Mouse (Mus musculus) liver, adult (tissue): Measurements from ENCODE around the gene Ifna5.
"Not testable (repeated sequence)": the region's sequence is repeated elsewhere in the genome, so short reads cannot be mapped to it uniquely, and the experiment has no call there.

Experiments used
- GATA4 ChIP-seq: IDR thresholded peaks from 2 replicates; pipeline ENCODE4 v1.6.1; 2014; ENCODE audit warnings: mild to moderate bottlenecking, low read length; ENCODE audit not compliant: insufficient replicate concordance

Gene Ifna5

GRCm38 (mm10) chr4:88835225-88835624 lies at the start of gene Ifna5:
Gene Ifna5, plus strand, starts transcription at chr4:88835525.
- TF ChIP-seq GATA4: not testable (repeated sequence)

GRCm38 (mm10) chr4:88788402-88788801 lies 46.9 kb upstream of the Ifna5 start, which contains the start of gene Gm13277:
Gene Gm13277, plus strand, starts transcription at chr4:88788632.
- not testable (repeated sequence) for TF ChIP-seq GATA4

GRCm38 (mm10) chr4:88791250-88791649 lies 44.1 kb upstream of the Ifna5 start, which contains the start of gene Gm13278:
Gene Gm13278, plus strand, starts transcription at chr4:88791550.
- not testable (repeated sequence) for TF ChIP-seq GATA4

DNA sequence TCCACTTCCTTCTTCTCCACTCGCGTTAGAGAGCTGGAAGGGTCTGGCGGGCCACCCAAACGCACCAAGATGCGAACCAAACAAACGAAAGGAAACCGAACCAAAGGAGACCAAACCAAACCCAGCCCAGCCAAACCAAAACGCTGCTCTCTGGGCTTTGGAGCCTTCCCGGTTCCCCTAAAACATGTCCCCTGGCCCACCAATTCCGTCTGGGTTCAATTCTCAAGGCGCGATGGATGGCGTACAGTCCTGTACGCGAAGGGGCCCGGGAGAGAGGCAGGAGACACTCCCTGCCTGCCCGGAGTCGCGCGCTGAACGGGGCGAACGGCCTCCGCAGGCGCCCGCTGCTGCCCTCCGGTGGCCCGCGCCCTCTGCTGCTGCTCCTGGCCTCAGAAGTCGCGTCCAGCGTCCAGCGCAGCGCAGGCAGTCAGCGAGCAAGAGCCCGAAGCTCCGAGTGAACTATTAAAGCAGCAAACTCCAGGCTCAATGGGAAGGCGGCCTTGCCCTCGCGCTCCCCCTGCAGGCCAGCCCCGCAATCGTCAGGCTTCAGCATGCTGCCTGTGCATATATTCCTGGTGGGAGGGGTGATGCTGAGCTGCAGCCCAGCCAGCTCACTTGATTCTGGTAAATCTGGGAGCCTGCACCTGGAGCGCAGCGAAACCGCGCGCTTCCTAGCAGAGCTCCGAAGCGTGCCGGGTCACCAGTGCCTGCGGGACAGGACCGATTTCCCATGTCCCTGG lies 41.2 kb upstream of the Ifna5 start, which contains the start of gene Gm13275:
Gm13275 (plus strand) TSS at position 552 of the 740 bp plus-strand sequence.
- TF ChIP-seq GATA4: not testable (repeated sequence)

GRCm38 (mm10) chr4:88797097-88797496 lies 38.2 kb upstream of the Ifna5 start, which contains the start of gene Gm13279:
Gene Gm13279, plus strand, starts transcription at chr4:88797397.
- not testable (repeated sequence) for TF ChIP-seq GATA4

DNA sequence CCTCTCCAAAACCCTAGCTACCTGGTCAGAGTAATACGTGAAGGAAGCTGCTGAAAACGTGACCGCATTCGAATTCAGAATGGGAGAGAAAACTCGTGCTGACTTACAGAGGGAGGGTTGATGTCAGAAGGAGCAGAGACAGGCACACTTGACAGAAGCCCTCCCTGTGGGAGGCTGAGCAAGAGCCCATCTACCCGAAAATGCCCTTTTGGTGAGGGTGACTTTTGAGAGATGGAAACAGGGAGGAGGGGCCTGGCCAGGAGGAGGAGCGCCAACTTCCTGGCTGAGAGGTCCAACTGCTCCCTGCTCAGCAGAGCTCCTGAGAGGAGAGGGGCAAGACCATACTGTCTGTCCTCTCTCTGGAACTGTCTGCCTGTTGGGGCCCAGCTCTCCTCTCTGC lies 36.0 kb upstream of the Ifna5 start, which contains the start of gene Gm13285:
Gm13285 (plus strand) TSS at position 301 of the 400 bp plus-strand sequence.
- TF ChIP-seq GATA4: not testable (repeated sequence)

GRCm38 (mm10) chr4:88802954-88803353 lies 32.4 kb upstream of the Ifna5 start, which contains the start of gene Gm13287:
Gene Gm13287, plus strand, starts transcription at chr4:88803254.
- TF ChIP-seq GATA4: not testable (repeated sequence)

DNA sequence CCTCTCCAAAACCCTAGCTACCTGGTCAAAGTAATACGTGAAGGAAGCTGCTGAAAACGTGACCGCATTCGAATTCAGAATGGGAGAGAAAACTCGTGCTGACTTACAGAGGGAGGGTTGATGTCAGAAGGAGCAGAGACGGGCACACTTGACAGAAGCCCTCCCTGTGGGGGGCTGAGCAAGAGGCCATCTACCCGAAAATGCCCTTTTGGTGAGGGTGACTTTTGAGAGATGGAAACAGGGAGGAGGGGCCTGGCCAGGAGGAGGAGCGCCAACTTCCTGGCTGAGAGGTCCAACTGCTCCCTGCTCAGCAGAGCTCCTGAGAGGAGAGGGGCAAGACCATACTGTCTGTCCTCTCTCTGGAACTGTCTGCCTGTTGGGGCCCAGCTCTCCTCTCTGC lies 30.1 kb upstream of the Ifna5 start, which contains the start of gene Gm13288:
Gm13288 (plus strand) TSS at position 301 of the 400 bp plus-strand sequence.
- TF ChIP-seq GATA4: not testable (repeated sequence)

- no peak for TF ChIP-seq GATA4
Measured at GRCm38 (mm10) chr4:88815928-88816327, 19.4 kb upstream of the Ifna5 start, which contains the start of gene Ifna7. Gene Ifna7, plus strand, starts transcription at chr4:88816228.

DNA sequence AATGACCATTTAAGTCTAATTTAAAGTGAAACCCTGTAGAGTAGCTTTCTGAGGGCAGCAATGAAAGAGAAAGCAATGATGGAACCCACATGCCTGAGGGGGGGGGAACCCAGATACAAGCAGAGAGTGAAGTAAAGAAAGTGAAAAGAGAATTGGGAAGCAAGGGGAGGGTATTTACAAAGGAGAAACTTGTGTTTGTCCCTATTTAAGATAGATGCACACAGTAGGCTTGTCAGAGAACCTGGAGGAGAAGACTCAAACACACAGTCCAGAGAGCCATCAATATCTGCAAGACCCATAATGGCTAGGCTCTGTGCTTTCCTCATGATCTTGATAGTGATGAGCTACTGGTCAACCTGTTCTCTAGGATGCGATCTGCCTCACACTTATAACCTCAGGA lies 15.7 kb upstream of the Ifna5 start, which contains the start of gene Ifna11:
Ifna11 (plus strand) TSS at position 301 of the 400 bp plus-strand sequence.
- TF ChIP-seq GATA4: no peak

DNA sequence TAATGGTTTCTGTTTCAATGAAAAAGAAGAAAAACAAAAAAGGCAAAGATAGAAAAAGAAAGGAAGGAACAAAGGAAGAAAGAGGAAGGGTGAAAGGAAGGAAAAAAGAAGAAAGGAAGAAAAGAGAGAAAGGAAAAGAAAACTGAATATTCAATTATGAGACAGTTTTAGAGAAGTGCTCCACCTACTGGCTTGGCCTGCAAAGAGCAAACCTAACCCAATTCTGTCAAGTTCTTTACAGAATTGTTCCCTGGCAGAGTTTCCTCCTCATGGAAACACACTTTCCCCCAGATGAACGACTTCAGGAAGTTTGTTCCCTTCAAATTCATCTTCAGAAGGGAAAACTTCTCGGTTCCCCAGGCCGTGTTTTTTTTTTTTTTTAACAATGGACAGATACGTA lies 12.3 kb upstream of the Ifna5 start:
- no peak for TF ChIP-seq GATA4

DNA sequence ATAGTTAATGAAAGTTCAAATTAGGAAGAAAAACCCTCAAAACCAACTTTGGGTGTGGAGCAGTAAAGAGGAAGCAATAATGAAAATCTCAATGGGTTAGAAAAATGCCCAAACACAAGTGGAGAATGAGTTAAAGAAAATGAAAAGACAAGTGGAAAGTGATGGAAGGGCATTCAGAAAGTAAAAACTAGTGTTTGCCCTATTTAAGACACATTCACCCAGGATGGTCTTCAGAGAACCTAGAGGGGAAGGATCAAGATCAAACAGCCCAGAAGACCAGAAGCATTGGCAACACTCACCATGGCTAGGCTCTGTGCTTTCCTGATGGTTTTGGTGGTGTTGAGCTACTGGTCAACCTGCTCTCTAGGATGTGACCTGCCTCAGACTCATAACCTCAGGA lies 8.2 kb upstream of the Ifna5 start, which contains the start of gene Ifna6:
Ifna6 (plus strand) TSS at position 301 of the 400 bp plus-strand sequence.
- not testable (repeated sequence) for TF ChIP-seq GATA4

DNA sequence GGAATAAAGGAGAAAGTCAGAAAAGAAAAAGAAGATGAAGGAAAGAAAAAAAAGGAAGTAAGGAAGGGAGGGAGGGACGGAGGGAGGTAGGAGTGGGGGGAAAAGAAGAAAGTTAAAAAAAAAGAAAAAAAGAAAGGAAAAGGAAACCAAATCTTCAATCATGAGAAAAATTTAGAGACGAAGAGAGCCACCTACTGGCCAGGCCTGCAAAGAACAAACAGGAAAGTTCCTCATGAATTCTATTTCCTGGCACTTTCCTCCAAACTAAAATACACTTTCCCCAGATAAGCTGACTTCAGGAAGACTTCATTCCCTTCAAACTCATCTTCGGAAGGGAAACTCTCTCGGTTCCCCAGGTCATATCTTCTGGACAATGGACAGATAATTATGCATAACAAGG lies 4.8 kb upstream of the Ifna5 start:
- no peak for TF ChIP-seq GATA4

- TF ChIP-seq GATA4: no peak
Measured at GRCm38 (mm10) chr4:88838828-88839227, 3.5 kb downstream of the Ifna5 start.

GRCm38 (mm10) chr4:88840058-88840457 lies 4.7 kb downstream of the Ifna5 start:
- TF ChIP-seq GATA4: no peak

DNA sequence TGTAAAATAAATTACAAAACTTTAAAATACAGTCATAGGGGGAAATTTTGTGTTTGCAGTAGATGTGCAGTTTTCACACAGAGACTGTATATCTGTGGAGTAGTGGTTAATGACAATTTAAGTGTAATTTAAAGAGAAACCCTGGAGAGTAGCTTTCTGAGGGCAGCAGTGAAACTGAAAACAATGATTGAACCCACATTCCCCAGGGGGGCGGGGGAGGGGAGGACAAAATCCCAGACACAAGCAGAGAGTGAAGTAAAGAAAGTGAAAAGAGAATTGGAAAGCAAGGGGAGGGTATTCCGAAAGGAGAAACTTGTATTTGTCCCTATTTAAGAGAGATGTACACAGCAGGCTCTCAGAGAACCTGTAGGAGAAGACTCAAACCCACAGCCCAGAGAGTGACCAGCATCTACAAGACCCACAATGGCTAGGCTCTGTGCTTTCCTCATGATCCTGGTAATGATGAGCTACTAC lies 6.2 kb downstream of the Ifna5 start, which contains the start of gene Ifna4:
Ifna4 (plus strand) TSS at position 424 of the 474 bp plus-strand sequence.
- TF ChIP-seq GATA4: no peak

DNA sequence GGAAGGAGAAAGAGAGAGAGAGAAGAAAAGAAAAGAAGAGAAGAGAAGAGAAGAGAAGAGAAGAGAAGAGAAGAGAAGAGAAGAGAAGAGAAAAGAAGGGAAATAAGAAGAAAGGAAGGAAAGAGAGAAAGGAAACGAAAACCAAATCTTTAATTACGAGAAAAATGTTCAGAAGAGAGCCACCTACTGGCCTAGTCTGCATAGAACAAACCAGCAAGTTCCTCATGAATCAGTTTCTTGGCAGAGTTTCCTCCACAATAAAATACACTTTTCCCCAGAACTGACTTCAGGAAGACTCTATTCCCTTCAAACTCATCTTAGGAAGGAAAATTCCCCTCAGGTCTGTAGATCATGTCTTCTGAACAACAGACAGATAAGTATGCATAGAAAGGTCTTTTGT lies 10.0 kb downstream of the Ifna5 start:
- TF ChIP-seq GATA4: no peak
